Mouse (Mus musculus) adrenal gland, adult (tissue): ENCODE data around the gene Atp1b2.

Experiments used
- DNase-seq, 2 experiments: peaks; one replicate each; pipeline ENCODE4 v3.0.0; 2022 to 2023; ENCODE audit warnings: low spot score in 1 of 2; ENCODE audit not compliant: inconsistent age in 2 of 2

Gene Atp1b2

GRCm38 (mm10) chr11:69609416-69609815, 3.7 kb upstream of the Atp1b2 start:
- no peak for DNase-seq

- no peak for DNase-seq
Observed at GRCm38 (mm10) chr11:69608525-69608924, 2.8 kb upstream of the Atp1b2 start.

GRCm38 (mm10) chr11:69606832-69607231, 1.1 kb upstream of the Atp1b2 start:
- no peak for DNase-seq

GRCm38 (mm10) chr11:69606491-69606795, 701 bp upstream of the Atp1b2 start:
- DNase-seq: no peak

GRCm38 (mm10) chr11:69604795-69605664, 712 bp downstream of the Atp1b2 start:
- DNase-seq: peak; percentile 38 to 67

GRCm38 (mm10) chr11:69604347-69604746, 1.4 kb downstream of the Atp1b2 start:
- peak in 1 of 2 experiments; percentile 42 for DNase-seq

GRCm38 (mm10) chr11:69603516-69603915, 2.2 kb downstream of the Atp1b2 start:
- no peak for DNase-seq

GRCm38 (mm10) chr11:69601768-69602167, 4.0 kb downstream of the Atp1b2 start:
- peak; percentile 48 to 78 for DNase-seq

- peak in 1 of 2 experiments; percentile 71 for DNase-seq
Observed at GRCm38 (mm10) chr11:69600098-69600497, 5.6 kb downstream of the Atp1b2 start.

GRCm38 (mm10) chr11:69599436-69599835, 6.3 kb downstream of the Atp1b2 start:
- no peak for DNase-seq

GRCm38 (mm10) chr11:69594853-69595252, 10.9 kb downstream of the Atp1b2 start:
- no peak for DNase-seq

GRCm38 (mm10) chr11:69592799-69593198, 12.9 kb downstream of the Atp1b2 start:
- no peak for DNase-seq

- DNase-seq: no peak
Observed at GRCm38 (mm10) chr11:69591899-69592637, 13.7 kb downstream of the Atp1b2 start.

GRCm38 (mm10) chr11:69591424-69591823, 14.3 kb downstream of the Atp1b2 start:
- no peak for DNase-seq

- DNase-seq: no peak
Observed at GRCm38 (mm10) chr11:69590622-69591021, 15.1 kb downstream of the Atp1b2 start.

GRCm38 (mm10) chr11:69589207-69589834, 16.4 kb downstream of the Atp1b2 start:
- no peak for DNase-seq

- DNase-seq: peak in 1 of 2 experiments; percentile 18
Observed at GRCm38 (mm10) chr11:69585718-69586325, 19.9 kb downstream of the Atp1b2 start.

- DNase-seq: peak in 1 of 2 experiments; percentile 24
Observed at GRCm38 (mm10) chr11:69584937-69585336, 20.8 kb downstream of the Atp1b2 start.

GRCm38 (mm10) chr11:69584008-69584407, 21.7 kb downstream of the Atp1b2 start:
- no peak for DNase-seq

GRCm38 (mm10) chr11:69582230-69582805, 23.4 kb downstream of the Atp1b2 start:
- no peak for DNase-seq

- DNase-seq: no peak
Observed at GRCm38 (mm10) chr11:69581814-69582213, 23.9 kb downstream of the Atp1b2 start.
